Mouse (Mus musculus): ENCODE data around the gene Calr3. TPM values are rescaled to one million over a fixed set of nuclear protein-coding genes. Genes with fewer than 3 reads are reported as not detected.

The Calr3 gene
- 1.2 and 1.4 TPM in 2 replicates for polyA plus RNA-seq (2015; fragmentation: Nextera tagmentation; extraction: Ambion mirVana)

DNA sequence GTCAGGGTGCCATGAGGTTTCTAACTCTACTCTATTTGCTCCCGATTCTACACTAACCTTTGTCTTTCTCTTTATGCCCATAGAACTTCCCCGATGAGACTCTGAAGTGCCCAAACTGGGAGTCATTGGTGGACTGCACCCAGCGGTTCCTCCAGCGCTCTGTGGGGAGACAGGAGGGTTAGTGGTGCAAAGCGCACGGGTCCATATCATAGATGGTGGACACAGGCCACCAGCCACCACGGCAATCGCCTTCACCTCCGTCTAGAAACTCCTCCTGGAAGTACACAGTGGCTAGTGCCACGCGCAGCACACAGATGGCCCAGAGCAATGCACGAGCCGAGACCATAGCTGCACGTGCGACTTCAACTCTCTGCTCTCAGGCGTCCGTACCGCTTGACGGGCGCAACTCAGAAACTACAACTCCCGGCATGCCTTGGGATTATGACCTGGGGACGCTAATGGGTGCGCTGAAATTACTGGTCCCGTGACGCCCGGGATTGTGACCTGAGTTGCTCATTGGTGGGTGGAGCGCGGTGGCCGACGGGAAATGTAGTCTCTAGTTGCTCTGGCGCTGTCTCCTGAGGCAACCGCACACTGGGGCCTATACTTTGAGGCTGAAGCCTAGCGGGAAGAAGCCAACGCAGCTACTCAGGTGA lies at the start of gene Calr3, which contains the start of gene 1700030K09Rik:
Gene Calr3, minus strand, starts transcription at position 533 of the 656 bp plus-strand sequence.
Gene 1700030K09Rik, plus strand, starts transcription at position 543 of the 656 bp plus-strand sequence.
- Histone ChIP-seq H3K27ac (ENCODE audit: low read depth, low read length) (peak within 1 kb of the TSS; percentile 72), H3K4me3 (ENCODE audit: low read length) (peak within 1 kb of the TSS; percentile 53), H3K9me3 (ENCODE audit: control insufficient read depth, low read length) (no peaks in the 10 kb centered on the region), H3K4me2 (ENCODE audit: low read length) (peak within 1 kb of the TSS; percentile 76), H3K9ac (ENCODE audit: low read depth, low read length) (peak within 1 kb of the TSS; percentile 81), H3K27me3 (replicated peaks; ENCODE audit: control insufficient read depth, insufficient read depth, low read length) (no peaks in the 10 kb centered on the region), H3K4me1 (ENCODE audit: control insufficient read depth, insufficient read depth, low read depth, low read length) (peaks cover 4% of the 10 kb centered on the region; the same call in 1 of the 2 replicates), H3K36me3 (ENCODE audit: control insufficient read depth, insufficient read depth, low read length) (no peaks in the 10 kb centered on the region)
- 5% methylated on average over 34 of the region's 34 CpGs for WGBS
- peak; percentile 100 for ATAC-seq

DNA sequence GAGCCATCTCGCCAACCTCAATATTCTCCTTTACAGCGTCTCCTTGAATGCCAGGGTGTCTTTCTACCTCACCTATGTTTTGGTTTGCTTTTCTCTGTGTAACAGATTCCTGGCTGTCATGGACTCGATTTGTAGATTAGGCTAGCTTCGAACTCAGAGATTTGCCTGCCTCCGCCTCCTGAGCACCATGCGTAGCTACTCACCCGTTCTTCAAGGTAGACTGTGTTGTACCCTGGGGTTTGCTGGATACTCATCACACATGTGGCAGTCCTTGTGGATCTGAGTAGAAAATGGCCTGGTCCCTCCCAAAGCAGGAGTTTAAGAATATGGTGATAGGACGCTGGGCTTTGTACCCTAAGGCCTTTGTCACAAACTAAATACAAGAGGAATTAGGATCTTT lies 49.7 kb upstream of the Calr3 start:
- Histone ChIP-seq H3K27ac (ENCODE audit: low read depth, low read length) (peak overlapping the region; percentile 65), H3K36me3 (ENCODE audit: control insufficient read depth, insufficient read depth, low read length) (peaks cover 19% of the 10 kb centered on the region), H3K9ac (ENCODE audit: low read depth, low read length) (peak overlapping the region; percentile 67), H3K4me1 (ENCODE audit: control insufficient read depth, insufficient read depth, low read depth, low read length) (peaks cover 24% of the 10 kb centered on the region), H3K27me3 (replicated peaks; ENCODE audit: control insufficient read depth, insufficient read depth, low read length) (no peaks in the 10 kb centered on the region), H3K4me3 (ENCODE audit: low read length) (peak overlapping the region; percentile 84), H3K9me3 (ENCODE audit: control insufficient read depth, low read length) (no peaks in the 10 kb centered on the region), H3K4me2 (ENCODE audit: low read length) (peak overlapping the region; percentile 91)
- ATAC-seq, result no peak
- WGBS, result 15% methylated on average over 8 of the region's 8 CpGs

DNA sequence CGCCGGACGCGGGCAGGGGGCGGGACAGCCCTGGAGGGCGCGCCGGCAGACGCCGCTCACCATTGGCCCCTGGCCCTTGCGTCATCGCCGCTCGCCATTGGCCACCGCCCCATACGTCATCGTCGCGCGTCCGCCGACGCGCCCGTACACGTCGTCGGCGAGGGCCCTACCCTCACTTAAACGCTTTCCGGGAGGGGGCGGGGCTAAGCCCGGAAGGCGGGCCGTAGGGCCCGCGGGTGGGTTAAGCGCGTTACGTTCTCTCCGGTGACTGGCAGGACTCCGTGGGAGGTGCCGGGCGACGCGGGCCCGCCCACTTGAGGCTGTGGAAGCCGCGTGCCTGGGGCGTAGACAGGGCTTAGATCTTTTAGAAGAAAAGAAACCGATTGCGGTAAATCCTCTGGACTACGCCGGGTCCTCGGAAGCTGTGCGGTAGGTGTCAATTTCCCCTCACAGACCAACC lies 49.0 kb upstream of the Calr3 start:
- peaks cover 24% of the 10 kb centered on the region for H3K4me1 ChIP-seq (ENCODE audit: control insufficient read depth, insufficient read depth, low read depth, low read length)
- ATAC-seq, result peak; percentile 98
- WGBS, result under 1% methylated on average over 39 of the region's 56 CpGs
- peak overlapping the region; percentile 68 for H3K9ac ChIP-seq (ENCODE audit: low read depth, low read length)
- peak overlapping the region; percentile 91 for H3K4me2 ChIP-seq (ENCODE audit: low read length)
- peaks cover 19% of the 10 kb centered on the region for H3K36me3 ChIP-seq (ENCODE audit: control insufficient read depth, insufficient read depth, low read length)
- H3K9me3 ChIP-seq (ENCODE audit: control insufficient read depth, low read length), result no peaks in the 10 kb centered on the region
- H3K27ac ChIP-seq (ENCODE audit: low read depth, low read length), result peak overlapping the region; percentile 85
- H3K4me3 ChIP-seq (ENCODE audit: low read length), result peak overlapping the region; percentile 84
- no peaks in the 10 kb centered on the region for H3K27me3 ChIP-seq (replicated peaks; ENCODE audit: control insufficient read depth, insufficient read depth, low read length)

DNA sequence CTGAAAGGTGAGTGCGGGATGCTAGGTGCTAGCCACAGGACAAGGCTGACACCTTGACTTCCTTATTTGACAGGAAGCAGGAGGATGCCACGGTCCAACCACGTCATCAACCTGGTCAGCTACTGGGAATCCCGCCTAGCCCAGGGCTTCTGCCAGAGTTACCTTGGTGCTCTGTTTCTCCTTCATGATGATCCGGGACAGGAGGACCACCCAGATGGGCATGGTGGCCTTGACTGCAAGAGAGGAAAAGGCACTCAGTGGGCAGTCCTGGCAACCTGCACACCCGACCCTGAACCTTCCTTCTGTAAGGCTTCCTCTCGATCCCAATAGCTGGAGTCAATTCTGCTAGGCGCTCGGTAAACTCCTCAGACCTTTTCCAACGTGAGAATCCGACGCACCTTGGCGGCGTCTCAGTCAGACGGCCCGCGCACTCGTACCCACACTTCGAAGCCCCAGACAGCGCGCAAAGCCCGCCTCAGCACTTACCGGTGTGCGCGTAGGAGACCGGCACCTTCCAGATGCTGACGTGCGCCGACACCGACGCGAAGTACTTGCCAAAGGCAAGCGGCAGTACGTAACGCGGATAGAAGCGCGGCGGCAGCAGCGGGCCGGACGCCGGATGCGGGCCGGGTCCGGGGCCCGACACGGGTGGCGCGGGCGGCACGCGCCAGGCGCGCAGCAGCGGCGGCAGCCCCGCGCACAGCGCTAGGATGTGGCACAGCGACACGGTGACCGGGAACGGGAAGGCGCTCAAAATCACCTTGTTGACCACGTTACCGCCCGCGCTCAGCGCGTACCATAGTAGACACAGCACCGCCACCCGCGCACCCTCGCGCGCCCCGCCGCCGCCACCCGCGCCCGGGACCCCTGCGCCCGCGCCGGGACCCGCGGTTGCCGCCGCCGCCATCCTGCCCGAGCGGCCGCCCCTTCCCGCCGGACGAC lies 48.3 kb upstream of the Calr3 start, which contains the start of gene Slc35e1:
Gene Slc35e1, minus strand, starts transcription at position 935 of the 942 bp plus-strand sequence.
- H3K27ac ChIP-seq (ENCODE audit: low read depth, low read length), result peak within 1 kb of the TSS; percentile 85
- H3K4me1 ChIP-seq (ENCODE audit: control insufficient read depth, insufficient read depth, low read depth, low read length), result peaks cover 24% of the 10 kb centered on the region
- peak within 1 kb of the TSS; percentile 68 for H3K9ac ChIP-seq (ENCODE audit: low read depth, low read length)
- WGBS, result 1% methylated on average over 64 of the region's 98 CpGs
- H3K4me3 ChIP-seq (ENCODE audit: low read length), result peak within 1 kb of the TSS; percentile 84
- H3K27me3 ChIP-seq (replicated peaks; ENCODE audit: control insufficient read depth, insufficient read depth, low read length), result no peaks in the 10 kb centered on the region
- peak within 1 kb of the TSS; percentile 91 for H3K4me2 ChIP-seq (ENCODE audit: low read length)
- ATAC-seq, result peak; percentile 74
- peaks cover 21% of the 10 kb centered on the region for H3K36me3 ChIP-seq (ENCODE audit: control insufficient read depth, insufficient read depth, low read length)
- H3K9me3 ChIP-seq (ENCODE audit: control insufficient read depth, low read length), result no peaks in the 10 kb centered on the region

DNA sequence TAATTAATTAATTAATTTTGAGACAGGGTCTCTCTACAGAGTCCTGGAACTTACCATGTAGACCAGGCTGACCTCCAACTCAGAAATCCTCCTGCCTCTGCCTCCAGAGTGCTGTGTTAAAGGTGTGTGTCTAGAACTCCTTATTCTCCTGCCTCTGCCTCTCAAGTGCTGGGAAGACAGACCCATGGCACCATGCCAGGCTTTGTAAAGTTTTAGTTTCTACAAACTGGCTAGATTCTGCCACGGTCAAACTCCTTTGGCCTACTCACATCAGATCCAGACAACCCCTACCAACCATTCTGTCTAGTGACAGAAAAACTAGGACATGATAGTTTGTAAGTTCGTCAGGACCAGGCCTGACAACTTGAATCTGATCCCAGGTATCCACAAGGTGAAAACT lies 47.3 kb upstream of the Calr3 start:
- Histone ChIP-seq H3K4me1 (ENCODE audit: control insufficient read depth, insufficient read depth, low read depth, low read length) (peaks cover 24% of the 10 kb centered on the region), H3K27me3 (replicated peaks; ENCODE audit: control insufficient read depth, insufficient read depth, low read length) (no peaks in the 10 kb centered on the region), H3K4me2 (ENCODE audit: low read length) (peak overlapping the region; percentile 91; the same call in 1 of the 2 replicates), H3K4me3 (ENCODE audit: low read length) (no peak overlapping the region), H3K36me3 (ENCODE audit: control insufficient read depth, insufficient read depth, low read length) (peaks cover 13% of the 10 kb centered on the region), H3K9me3 (ENCODE audit: control insufficient read depth, low read length) (no peaks in the 10 kb centered on the region), H3K27ac (ENCODE audit: low read depth, low read length) (no peak overlapping the region), H3K9ac (ENCODE audit: low read depth, low read length) (no peak overlapping the region)
- no peak for ATAC-seq
- 82% methylated on average over 2 of the region's 2 CpGs for WGBS

DNA sequence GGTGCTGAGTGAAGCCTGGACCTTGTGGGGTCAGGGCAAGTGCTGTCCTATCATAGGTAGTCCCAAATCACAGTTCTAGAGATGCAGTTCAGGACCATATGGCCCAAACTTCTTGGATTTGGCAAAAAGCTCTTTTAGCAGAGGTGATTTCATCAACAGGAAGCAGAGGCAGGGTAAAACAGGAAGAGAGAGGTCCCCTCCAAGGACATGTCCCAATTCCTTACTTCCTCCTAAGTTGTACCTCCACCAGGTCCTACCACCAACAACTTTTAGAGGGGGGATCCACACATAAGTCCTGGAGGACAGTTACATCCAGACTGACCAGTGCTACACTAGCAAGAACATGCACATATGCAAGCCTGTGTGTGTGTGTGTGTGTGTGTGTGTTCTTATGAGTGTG lies 43.3 kb upstream of the Calr3 start:
- Histone ChIP-seq H3K36me3 (ENCODE audit: control insufficient read depth, insufficient read depth, low read length) (peaks cover 17% of the 10 kb centered on the region), H3K27ac (ENCODE audit: low read depth, low read length) (no peak overlapping the region), H3K4me3 (ENCODE audit: low read length) (no peak overlapping the region), H3K4me2 (ENCODE audit: low read length) (no peak overlapping the region), H3K27me3 (replicated peaks; ENCODE audit: control insufficient read depth, insufficient read depth, low read length) (no peaks in the 10 kb centered on the region), H3K9me3 (ENCODE audit: control insufficient read depth, low read length) (no peaks in the 10 kb centered on the region), H3K4me1 (ENCODE audit: control insufficient read depth, insufficient read depth, low read depth, low read length) (peaks cover 12% of the 10 kb centered on the region), H3K9ac (ENCODE audit: low read depth, low read length) (no peak overlapping the region)
- ATAC-seq, result no peak

DNA sequence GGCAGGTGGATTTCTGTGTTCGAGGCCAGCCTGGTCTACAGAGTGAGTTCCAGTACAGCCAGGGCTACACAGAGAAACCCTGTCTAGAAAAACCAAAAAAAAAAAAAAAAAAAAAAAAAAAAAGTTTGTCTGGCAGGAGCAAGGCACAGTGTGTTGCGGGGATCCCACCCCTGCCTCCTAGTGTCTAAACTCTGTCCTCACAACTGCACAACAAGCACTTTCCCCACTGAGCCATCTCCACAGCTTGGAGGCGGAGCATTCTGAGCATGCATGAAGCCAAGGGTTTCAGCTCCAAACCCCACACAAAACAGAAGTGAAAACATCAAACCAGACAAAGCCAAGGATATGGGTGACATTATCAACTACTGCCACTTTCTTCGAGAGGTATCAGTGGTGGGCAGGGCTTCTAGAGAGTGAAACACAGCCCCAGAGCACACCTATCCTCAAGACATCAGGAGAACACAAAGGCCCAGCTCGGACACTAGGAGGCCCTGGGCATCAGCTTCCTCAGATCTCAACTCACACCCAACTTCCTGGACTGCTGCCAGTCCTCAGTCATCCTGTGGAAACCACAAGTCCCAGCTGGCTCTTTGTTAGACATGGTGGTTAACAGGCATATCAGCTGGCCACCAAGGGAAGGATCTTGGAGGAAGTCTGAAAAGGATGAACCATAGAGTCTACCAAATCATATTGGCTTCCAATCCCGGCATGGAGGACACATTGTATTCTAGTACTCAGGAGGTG lies 42.0 kb upstream of the Calr3 start:
- H3K4me2 ChIP-seq (ENCODE audit: low read length), result no peak overlapping the region
- H3K27me3 ChIP-seq (replicated peaks; ENCODE audit: control insufficient read depth, insufficient read depth, low read length), result no peaks in the 10 kb centered on the region
- H3K36me3 ChIP-seq (ENCODE audit: control insufficient read depth, insufficient read depth, low read length), result peaks cover 17% of the 10 kb centered on the region
- no peaks in the 10 kb centered on the region for H3K9me3 ChIP-seq (ENCODE audit: control insufficient read depth, low read length)
- H3K9ac ChIP-seq (ENCODE audit: low read depth, low read length), result no peak overlapping the region
- H3K4me3 ChIP-seq (ENCODE audit: low read length), result no peak overlapping the region
- ATAC-seq, result no peak
- WGBS, result 90% methylated on average over 6 of the region's 6 CpGs
- peaks cover under 1% of the 10 kb centered on the region; the same call in 1 of the 2 replicates for H3K4me1 ChIP-seq (ENCODE audit: control insufficient read depth, insufficient read depth, low read depth, low read length)
- H3K27ac ChIP-seq (ENCODE audit: low read depth, low read length), result no peak overlapping the region

DNA sequence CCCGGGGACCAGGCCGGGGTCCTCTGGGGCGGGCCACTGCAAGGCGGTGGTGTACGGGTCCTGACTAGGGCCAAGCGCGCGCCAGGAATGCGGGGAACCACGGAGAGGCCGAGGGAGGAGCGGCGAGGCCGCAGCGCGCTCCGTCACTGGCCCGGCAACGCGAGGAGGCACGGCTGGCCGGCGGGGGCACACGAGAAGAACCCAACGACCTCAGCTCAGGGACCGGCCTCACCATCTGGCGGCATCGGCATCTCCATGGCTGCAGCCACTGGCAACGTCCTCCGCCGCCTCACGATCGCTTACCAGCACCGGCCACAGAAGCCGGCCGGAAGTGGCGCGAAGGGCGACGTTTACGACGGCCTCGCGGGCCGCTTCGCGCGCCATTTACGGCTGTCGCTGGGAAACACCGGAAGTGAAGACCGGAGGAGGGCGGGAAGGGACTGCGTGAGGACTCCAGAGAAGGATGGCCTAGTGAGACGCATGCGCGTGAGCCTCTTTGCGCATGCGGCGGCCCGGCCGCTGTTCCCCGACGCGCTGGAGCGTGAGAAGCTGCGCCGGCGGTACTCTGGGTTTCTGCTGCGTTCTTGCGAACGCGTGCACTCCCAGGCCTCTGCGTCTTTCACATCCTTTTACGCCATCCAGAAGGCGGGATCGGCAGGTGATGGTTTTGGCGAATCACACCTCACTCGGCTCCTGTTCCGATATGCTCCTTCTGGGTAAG lies 31.3 kb upstream of the Calr3 start, which contains the start of gene Cherp:
Gene Cherp, minus strand, starts transcription at position 401 of the 721 bp plus-strand sequence.
- peak; percentile 97 for ATAC-seq

More for the DNA sequence above, 31.3 kb upstream of the Calr3 start, which contains the start of gene Cherp:
- Histone ChIP-seq H3K4me2 (ENCODE audit: low read length) (peak within 1 kb of the TSS; percentile 98), H3K9me3 (ENCODE audit: control insufficient read depth, low read length) (no peaks in the 10 kb centered on the region), H3K4me3 (ENCODE audit: low read length) (peak within 1 kb of the TSS; percentile 76), H3K4me1 (ENCODE audit: control insufficient read depth, insufficient read depth, low read depth, low read length) (peaks cover 22% of the 10 kb centered on the region), H3K27ac (ENCODE audit: low read depth, low read length) (peak within 1 kb of the TSS; percentile 88), H3K36me3 (ENCODE audit: control insufficient read depth, insufficient read depth, low read length) (peaks cover 18% of the 10 kb centered on the region), H3K9ac (ENCODE audit: low read depth, low read length) (peak within 1 kb of the TSS; percentile 89), H3K27me3 (replicated peaks; ENCODE audit: control insufficient read depth, insufficient read depth, low read length) (no peaks in the 10 kb centered on the region)
- 0% methylated on average over 69 of the region's 80 CpGs for WGBS
